Mouse (Mus musculus) liver, adult 10 weeks (tissue): ENCODE data around the gene Atf7ip2. TPM values are rescaled to one million over a fixed set of nuclear protein-coding genes. Genes with fewer than 3 reads are reported as not detected.

ENCODE experiments used
- polyA plus RNA-seq: library from polyadenylated mRNA; stranded (reverse); fragments of 350-450 nt; fragmentation: Illumina TruSeq; extraction: RNeasy Lipid Tissue Mini Kit (QIAGEN cat#74804); gene quantifications from one replicate; pipeline ENCODE4 v1.2.3, GENCODE M21; 2014; ENCODE audit warnings: low read depth, low replicate concordance

Gene Atf7ip2
- polyA plus RNA-seq, result not detected

DNA sequence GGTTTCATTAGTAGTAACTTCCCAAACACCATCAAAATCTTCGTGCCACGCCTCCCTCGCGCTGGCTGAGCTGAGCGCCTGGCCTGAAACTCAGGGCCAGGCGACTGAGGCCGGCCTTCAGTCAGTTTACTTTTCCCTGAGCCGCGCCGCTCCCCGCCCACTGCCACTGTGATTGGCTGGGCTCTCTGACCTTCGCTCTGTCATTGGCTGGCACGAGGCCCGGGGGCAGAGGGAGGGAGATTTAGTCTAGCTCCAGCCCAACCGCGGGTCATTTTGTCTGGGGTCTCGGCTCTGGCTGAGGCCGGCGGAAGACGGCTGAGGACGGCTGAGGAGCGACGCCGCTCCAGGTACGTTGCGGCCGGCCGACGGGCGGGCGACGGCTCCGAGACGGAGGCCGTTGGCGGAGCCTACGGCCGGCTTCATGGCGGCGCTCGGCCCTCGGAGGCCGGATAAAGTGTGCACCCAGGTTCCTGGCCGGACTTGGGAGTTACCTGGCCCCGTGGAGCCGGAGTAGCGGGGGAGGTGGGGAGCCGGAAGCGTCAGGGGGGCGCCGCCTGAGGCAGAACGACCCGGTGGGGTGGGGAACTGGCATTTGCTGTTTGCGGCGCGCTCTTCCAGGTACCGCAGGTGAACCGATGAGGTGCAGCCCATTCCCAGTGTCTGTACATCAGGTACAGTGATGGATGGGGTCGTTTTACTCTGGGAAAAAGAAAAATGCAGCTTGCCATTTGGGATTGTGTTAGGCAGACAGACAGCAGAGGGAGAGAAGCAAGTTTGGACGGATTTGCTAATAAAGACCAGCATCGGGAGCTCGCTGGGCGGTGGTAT lies at the start of gene Atf7ip2:
Atf7ip2 (plus strand) TSS at position 34 of the 828 bp plus-strand sequence.

GRCm38 (mm10) chr16:10170005-10170404 lies 22.5 kb upstream of the Atf7ip2 start, which contains the start of gene Rpl39l:
Gene Rpl39l, plus strand, starts transcription at chr16:10170226.

Other genes with a start within 250 kb of the Atf7ip2 start
- gene Grin2a, start 197.2 kb upstream of the Atf7ip2 start, polyA plus RNA-seq, result not detected
- gene Rpl39l, start 22.5 kb upstream of the Atf7ip2 start, polyA plus RNA-seq, result not detected
- 6.3 TPM for gene Emp2, start 121.3 kb downstream of the Atf7ip2 start, polyA plus RNA-seq
- gene Tekt5, start 202.8 kb downstream of the Atf7ip2 start, polyA plus RNA-seq, result not detected
- gene Nubp1, start 219.2 kb downstream of the Atf7ip2 start, polyA plus RNA-seq, result 4.1 TPM